In the genomic region with DNA sequence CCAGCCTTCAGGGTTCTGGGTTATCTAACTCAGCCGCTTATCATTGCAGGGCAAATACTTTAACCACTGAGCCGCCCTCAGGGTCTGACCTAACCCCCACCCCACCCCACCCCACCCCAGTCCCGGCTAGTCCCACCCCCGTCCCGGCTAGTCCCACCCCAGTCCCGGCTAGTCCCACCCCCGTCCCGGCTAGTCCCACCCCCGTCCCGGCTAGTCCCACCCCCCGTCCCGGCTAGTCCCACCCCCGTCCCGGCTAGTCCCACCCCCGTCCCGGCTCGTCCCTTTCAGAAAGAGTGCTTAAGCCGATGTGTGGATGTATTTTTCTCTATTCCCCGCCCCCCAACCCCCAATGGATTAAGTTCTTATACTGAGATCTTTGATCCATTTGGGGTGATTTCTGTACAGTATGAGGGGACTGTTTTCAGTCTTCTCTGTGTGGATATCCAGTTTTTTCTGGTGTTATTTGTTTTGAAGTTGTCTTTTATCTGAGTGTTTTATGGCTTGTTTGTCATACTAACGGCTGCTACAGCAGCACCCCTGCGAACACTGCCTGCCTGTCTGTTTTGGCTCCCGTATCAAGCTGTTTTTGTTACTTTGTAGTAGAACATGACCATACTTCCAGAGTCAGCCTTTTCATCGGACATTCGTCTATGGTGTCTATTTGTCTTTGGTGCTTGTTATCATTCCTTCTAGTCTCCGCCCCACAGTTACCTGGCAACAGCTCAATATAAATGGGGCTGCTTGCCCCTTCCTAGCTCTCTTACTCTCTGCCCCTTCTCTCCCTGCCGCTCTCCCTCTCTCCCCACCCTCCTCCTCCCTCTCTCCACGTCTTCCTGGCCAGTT, we compare ENCODE assay signal across 8 mouse cellular contexts. TPM values are rescaled to one million over a fixed set of nuclear protein-coding genes. Genes with fewer than 3 reads are reported as not detected.
DNase-seq lines count a peak whose midpoint lies in the region; ATAC-seq and TF ChIP-seq lines count a peak whose summit lies in the region.

No protein-coding gene starts in this region.

- peak overlapping the region; percentile 72 for H3K4me2 ChIP-seq in heart, embryonic 13.5 days
- H3K4me2 ChIP-seq in limb, embryonic 12.5 days, result peak overlapping the region; percentile 63
- H3K4me2 ChIP-seq in myocyte (ENCODE audit: low read depth), result peak overlapping the region; percentile 95

- H3K36me3 ChIP-seq in heart, embryonic 13.5 days, result no peaks in the 10 kb centered on the region
- H3K36me3 ChIP-seq in limb, embryonic 12.5 days, result no peaks in the 10 kb centered on the region
- no peaks in the 10 kb centered on the region for H3K36me3 ChIP-seq in myocyte (ENCODE audit: control insufficient read depth, insufficient read depth)

- no peaks in the 10 kb centered on the region for H3K4me1 ChIP-seq in brown adipose tissue, adult 24 weeks (ENCODE audit: control insufficient read depth, insufficient read depth, insufficient read length, low read length)
- H3K4me1 ChIP-seq in heart, embryonic 13.5 days, result peaks cover 11% of the 10 kb centered on the region
- H3K4me1 ChIP-seq in limb, embryonic 12.5 days (replicated peaks), result peaks cover 10% of the 10 kb centered on the region

- peak overlapping the region; percentile 17 for H3K9ac ChIP-seq in heart, embryonic 13.5 days
- H3K9ac ChIP-seq in limb, embryonic 12.5 days (replicated peaks), result no peak overlapping the region

- H3ac ChIP-seq in myocyte (ENCODE audit: control insufficient read depth, insufficient read length), result no peak overlapping the region

- H3K27me3 ChIP-seq in heart, embryonic 13.5 days (replicated peaks), result peaks cover 12% of the 10 kb centered on the region; the same call in 1 of the 2 replicates
- peaks cover 11% of the 10 kb centered on the region; the same call in 1 of the 2 replicates for H3K27me3 ChIP-seq in limb, embryonic 12.5 days
- no peaks in the 10 kb centered on the region for H3K27me3 ChIP-seq in myocyte (ENCODE audit: control insufficient read depth, insufficient read depth, insufficient read length)

- H3K9me3 ChIP-seq in heart, embryonic 13.5 days, result no peaks in the 10 kb centered on the region
- no peaks in the 10 kb centered on the region for H3K9me3 ChIP-seq in limb, embryonic 12.5 days

- H3K27ac ChIP-seq in brown adipose tissue, adult 24 weeks (replicated peaks; ENCODE audit: low read depth, low read length), result no peak overlapping the region
- H3K27ac ChIP-seq in heart, embryonic 13.5 days (replicated peaks), result no peak overlapping the region
- no peak overlapping the region for H3K27ac ChIP-seq in limb, embryonic 12.5 days

- TF ChIP-seq POLR2A in myocyte (IDR thresholded peaks at IDR 0.05; ENCODE audit: insufficient read length, low read depth), result no peak

- 2% methylated on average over 24 of the region's 27 CpGs for WGBS in heart, embryonic 13.5 days
- 3% methylated on average over 27 of the region's 27 CpGs for WGBS in limb, embryonic 12.5 days

- peak; percentile 87 for ATAC-seq in heart, embryonic 13.5 days (ENCODE audit: extremely low read depth, insufficient number of reproducible peaks, low FRiP score, low TSS enrichment)
- ATAC-seq in limb, embryonic 12.5 days (ENCODE audit: insufficient number of reproducible peaks, insufficient read depth, low FRiP score, low TSS enrichment, low read depth), result no peak

- no peaks in the 10 kb centered on the region for H3K79me2 ChIP-seq in myocyte (ENCODE audit: control insufficient read depth, insufficient read depth)

- H3K4me3 ChIP-seq in brown adipose tissue, adult 24 weeks (ENCODE audit: insufficient read depth, low read depth, low read length), result 0 out of 2 replicates have a peak overlapping the region, but pooled peaks have one; percentile 30
- peak overlapping the region; percentile 44 for H3K4me3 ChIP-seq in heart, embryonic 13.5 days
- peak overlapping the region; percentile 35 for H3K4me3 ChIP-seq in limb, embryonic 12.5 days (replicated peaks)
- peak overlapping the region; percentile 12 for H3K4me3 ChIP-seq in myocyte

- DNase-seq in kidney, adult 11 months, result peak; percentile 15
- no peak for DNase-seq in kidney, adult 9 months
- DNase-seq in layer of hippocampus, adult 11-12 months (ENCODE audit: low spot score), result no peak
- no peak for DNase-seq in left cerebral cortex, adult 18-20 months (ENCODE audit: low spot score in 2 of 2)

TF ChIP-seq in myocyte, 11 proteins besides CTCF, POLR2A, EP300 and RAD21:
- TF ChIP-seq POLR2AphosphoS2 (IDR thresholded peaks at IDR 0.05; ENCODE audit: insufficient read length, low read depth) (no peak), MAX (IDR thresholded peaks at IDR 0.05; ENCODE audit: low read depth) (no peak), E2F4 (IDR thresholded peaks at IDR 0.05; ENCODE audit: insufficient read depth) (no peak), TCF3 (IDR thresholded peaks at IDR 0.05; ENCODE audit: insufficient read length, low read depth) (no peak), TCF12 (IDR thresholded peaks at IDR 0.05; ENCODE audit: insufficient read depth, poor library complexity, severe bottlenecking) (no peak), MYOG (IDR thresholded peaks at IDR 0.05; ENCODE audit: control insufficient read depth in 1 of 3, insufficient read depth in 1 of 3, insufficient read length in 2 of 3, low read depth in 2 of 3) (no peak), CEBPB (IDR thresholded peaks at IDR 0.05; ENCODE audit: insufficient read depth, poor library complexity, severe bottlenecking) (no peak), REST (IDR thresholded peaks at IDR 0.05; ENCODE audit: insufficient read depth, insufficient read length) (no peak), MYOD1 (IDR thresholded peaks at IDR 0.05; ENCODE audit: control insufficient read depth in 1 of 3, insufficient read length in 2 of 3, low read depth in 2 of 3) (no peak), USF1 (IDR thresholded peaks at IDR 0.05; ENCODE audit: low read depth) (no peak)

RNA-seq across cellular contexts. Expression of gene Slc4a8, which starts 14.2 kb away (rescaled TPM):
- 0.91 and 3.2 TPM in 2 replicates for polyA plus RNA-seq in brown adipose tissue, adult 24 weeks (2012; ENCODE audit: insufficient read depth, insufficient read length, missing spikeins)
- polyA plus RNA-seq in heart, embryonic 13.5 days (2015; fragmentation: Nextera tagmentation; extraction: Ambion mirVana), result 1.0 and 1.1 TPM in 2 replicates
- polyA plus RNA-seq in limb, embryonic 12.5 days (2016; fragmentation: Nextera tagmentation; extraction: Ambion mirVana), result 7.5 and 8.6 TPM in 2 replicates
- 13.3 TPM for polyA plus RNA-seq in myocyte (2012; fragmentation: generic; extraction: Trizol)
- total RNA-seq in left cerebral cortex, adult 18-20 months (2021), result 10 to 100 TPM; 67.6 to 73.7 TPM

RNA-seq across cellular contexts. Expression of gene Galnt6, which starts 18.2 kb away (rescaled TPM):
- not detected in 2 replicates for polyA plus RNA-seq in brown adipose tissue, adult 24 weeks (2012; ENCODE audit: insufficient read depth, insufficient read length, missing spikeins)
- 0.09 and 0.13 TPM in 2 replicates for polyA plus RNA-seq in heart, embryonic 13.5 days (2015; fragmentation: Nextera tagmentation; extraction: Ambion mirVana)
- 0.15 and 0.20 TPM in 2 replicates for polyA plus RNA-seq in limb, embryonic 12.5 days (2016; fragmentation: Nextera tagmentation; extraction: Ambion mirVana)
- 26.0 TPM for polyA plus RNA-seq in myocyte (2012; fragmentation: generic; extraction: Trizol)
- total RNA-seq in left cerebral cortex, adult 18-20 months (2021), result 1 to 10 TPM; 5.7 to 6.7 TPM

RNA-seq across cellular contexts. Expression of gene Cela1, which starts 59.6 kb away (rescaled TPM):
- polyA plus RNA-seq in brown adipose tissue, adult 24 weeks (2012; ENCODE audit: insufficient read depth, insufficient read length, missing spikeins), result 19.3 and 22.2 TPM in 2 replicates
- 1.7 TPM in 2 replicates for polyA plus RNA-seq in heart, embryonic 13.5 days (2015; fragmentation: Nextera tagmentation; extraction: Ambion mirVana)
- polyA plus RNA-seq in limb, embryonic 12.5 days (2016; fragmentation: Nextera tagmentation; extraction: Ambion mirVana), result 1.1 and 2.5 TPM in 2 replicates
- 23.5 TPM for polyA plus RNA-seq in myocyte (2012; fragmentation: generic; extraction: Trizol)
- 1 to 10 TPM; 2.7 TPM for total RNA-seq in left cerebral cortex, adult 18-20 months (2021)

Comparison
In these comparisons a context has a peak if more than half of its experiments do, and no peak if none do; other contexts are left out.
1. RNA of gene Galnt6, which starts 18.2 kb away (polyA plus RNA-seq): 26.0 TPM in myocyte (single experiment); 0.15 to 0.20 TPM in limb, embryonic 12.5 days, 0.09 to 0.13 TPM in heart, embryonic 13.5 days and not detected in brown adipose tissue, adult 24 weeks; every median in the first group is over 10 times any median in the second.
2. Peak in every context shown above with its lines, with median percentiles within 50 percentile points of each other: H3K4me3 ChIP-seq and H3K4me2 ChIP-seq.